Mouse (Mus musculus) cerebellum, postnatal 10 days (tissue): ENCODE measurements around the gene Tlk2.

Source experiments
- DNase-seq, 2 experiments: peaks; one replicate each; pipeline ENCODE4 v3.0.0; 2021; ENCODE audit warnings: mixed read lengths in 2 of 2

Tlk2 gene

DNA sequence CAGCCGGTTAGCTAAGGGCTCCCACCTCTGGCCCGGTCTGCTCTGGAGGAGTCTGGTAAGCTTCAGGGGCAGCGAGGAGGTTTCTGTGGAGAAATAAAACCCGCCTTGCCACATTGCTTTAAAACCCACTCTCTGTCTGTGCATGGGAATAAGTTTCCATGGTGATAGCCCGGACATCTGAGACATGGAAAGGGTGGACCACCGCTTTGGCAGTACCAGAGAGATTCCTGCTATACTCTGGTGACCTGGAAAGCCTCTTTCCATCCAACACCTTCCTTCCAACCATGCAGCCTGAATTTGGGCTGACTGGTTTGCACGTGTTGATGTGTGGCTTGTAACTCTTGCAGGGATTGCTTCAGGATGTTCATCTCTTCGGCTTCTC lies 135.0 kb downstream of the Tlk2 start:
- no peak for DNase-seq

DNA sequence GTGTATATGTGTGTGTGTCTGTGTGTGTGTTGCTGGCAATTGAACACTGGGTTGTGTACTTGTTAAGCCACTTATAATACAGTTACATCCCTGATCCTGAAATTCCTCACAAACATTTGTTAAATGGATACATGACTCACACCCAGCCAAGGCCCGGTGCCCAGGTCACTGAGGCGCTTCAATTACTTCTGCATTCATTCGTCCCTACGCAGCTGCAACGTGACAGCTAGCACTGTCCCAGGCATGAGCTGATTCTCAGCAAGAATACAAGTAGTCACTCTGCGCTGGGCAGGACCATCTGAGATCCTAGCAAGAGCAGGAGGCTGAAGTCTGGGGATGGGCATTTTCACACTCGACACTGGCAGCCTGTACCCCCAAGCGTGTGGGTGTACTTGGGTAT lies 136.7 kb downstream of the Tlk2 start:
- peak in 1 of 2 experiments; percentile 32 for DNase-seq

DNA sequence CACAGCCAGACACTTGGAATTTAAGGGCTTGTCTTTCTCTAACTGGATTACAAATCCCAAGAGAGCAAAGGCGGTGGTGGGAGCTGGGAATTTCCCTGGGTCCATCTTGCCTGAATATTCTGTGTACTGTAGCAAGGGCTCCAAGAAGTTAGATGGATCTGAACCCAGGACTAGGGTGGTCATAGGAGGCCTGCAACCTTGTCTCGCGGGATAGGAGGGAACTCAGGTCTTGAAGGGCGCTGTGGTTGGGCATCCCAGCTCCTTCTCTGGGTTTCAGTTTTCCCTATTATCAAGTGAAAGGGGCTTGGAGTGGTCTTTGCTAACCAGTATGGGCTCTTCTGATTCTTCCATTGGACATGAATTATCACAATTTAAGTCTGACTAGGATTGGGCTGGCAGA lies 137.5 kb downstream of the Tlk2 start:
- DNase-seq = no peak

DNA sequence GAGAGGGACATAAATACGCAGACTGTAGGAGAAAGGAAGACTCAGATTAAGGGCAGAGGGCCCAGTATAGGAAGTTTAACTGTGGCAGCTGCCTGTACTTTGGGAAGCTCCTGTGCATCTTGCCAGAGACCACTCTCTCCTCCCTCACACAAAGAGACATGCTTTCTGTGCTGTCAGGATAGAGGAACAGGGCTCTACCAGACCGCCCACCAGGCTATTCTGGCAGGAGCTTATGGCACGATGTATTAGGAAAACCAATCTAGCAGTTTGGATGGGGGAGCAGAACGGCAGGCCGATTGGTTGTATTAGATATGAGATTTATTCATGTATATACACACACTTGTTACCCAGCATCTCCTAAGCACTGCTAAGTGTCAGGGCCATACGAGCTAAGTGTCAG lies 139.2 kb downstream of the Tlk2 start:
- DNase-seq = no peak

DNA sequence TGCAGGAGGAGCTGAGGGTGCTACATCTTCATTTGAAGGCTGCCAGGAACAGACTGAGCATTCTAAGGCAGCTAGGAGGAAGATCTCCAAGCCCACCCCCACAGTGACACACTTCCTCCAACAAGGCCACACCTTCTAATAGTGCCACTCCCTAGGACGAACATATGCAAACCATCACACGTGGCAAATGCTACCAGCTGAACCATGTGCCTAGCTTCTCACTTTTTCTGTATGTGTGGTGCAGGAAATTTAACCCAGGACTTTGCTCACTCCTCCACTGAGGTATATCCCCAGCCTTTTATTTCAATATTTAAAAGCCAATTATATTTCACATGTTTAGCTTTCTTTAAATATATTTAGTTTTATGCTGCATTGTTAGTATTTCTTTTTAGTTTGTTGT lies 142.5 kb downstream of the Tlk2 start:
- no peak for DNase-seq

DNA sequence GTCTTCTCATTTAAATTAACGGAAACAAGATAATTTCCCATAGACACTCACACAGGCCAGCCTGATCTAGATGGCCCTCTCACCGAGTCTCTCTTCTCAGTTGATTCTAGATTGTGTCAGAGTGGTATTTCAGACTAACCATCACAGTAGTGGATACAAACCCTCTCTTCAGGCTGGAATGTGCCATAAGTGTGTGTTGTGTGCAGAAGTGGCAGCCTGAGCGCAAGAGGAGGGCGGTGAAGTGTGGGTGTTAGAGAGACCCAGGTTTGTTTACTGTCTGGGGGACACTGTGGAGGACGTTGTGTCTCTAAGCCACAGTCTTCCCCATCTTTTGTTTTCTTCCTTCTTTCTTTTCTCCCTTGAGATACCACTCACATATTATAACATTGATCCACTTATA lies 144.9 kb downstream of the Tlk2 start:
- no peak for DNase-seq

DNA sequence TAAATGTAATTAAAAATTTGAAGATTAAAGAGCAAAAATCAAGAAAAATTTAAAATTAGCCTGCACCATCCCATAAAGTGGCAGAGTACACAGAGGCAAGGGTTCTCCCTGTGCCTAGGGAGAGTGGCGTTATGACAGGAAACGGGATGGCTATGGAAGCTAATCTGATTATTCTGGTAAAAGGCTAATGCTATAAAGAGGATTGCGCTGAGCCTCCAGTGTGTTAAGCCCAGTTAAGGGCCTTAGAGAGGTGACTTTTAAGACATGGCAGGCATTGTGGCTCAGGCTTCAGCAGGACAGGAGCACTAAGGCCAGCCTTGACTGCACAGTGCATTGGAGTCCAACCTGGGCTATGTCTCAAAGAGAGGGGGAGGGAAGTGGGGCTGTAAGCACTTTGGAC lies 148.5 kb downstream of the Tlk2 start:
- no peak for DNase-seq

DNA sequence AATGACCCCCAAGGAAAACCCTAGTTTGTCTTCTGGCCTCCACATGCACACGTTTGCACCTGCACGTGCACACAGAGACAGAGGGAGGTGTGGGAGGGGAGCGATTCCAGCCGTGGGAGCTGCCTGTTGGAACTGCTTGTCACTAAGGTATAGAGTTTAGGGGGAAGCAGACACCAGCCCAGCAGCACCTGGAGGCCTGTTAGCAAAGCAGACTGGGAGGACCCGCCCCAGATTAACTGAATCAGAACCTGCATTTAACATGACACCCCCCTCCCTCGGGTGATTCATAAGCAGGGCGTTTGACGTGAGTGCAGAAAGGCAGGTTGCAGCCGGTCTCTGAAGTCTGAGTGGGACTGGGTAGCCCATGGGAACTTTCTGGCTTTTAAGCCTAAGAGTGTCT lies 151.4 kb downstream of the Tlk2 start:
- no peak for DNase-seq

DNA sequence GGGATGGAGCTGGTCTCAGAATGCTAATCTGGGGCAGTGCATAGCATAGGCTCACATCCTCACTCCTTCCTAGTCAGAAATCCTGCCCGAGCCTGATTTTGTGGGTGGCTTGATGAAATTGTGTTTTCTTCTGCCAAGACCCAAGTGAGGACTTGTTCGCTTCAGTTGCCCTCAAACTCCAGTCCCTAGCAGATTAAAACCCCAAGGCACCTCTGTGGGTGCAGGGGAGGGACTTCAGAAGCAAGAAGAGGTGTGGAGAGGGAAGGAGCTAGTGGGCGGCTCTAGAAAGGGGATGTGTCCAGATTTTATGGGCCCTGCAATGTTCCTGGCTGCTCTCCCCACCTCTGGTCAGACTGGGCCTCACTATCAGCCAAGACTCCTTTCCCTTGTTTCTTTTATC lies 152.5 kb downstream of the Tlk2 start:
- no peak for DNase-seq

DNA sequence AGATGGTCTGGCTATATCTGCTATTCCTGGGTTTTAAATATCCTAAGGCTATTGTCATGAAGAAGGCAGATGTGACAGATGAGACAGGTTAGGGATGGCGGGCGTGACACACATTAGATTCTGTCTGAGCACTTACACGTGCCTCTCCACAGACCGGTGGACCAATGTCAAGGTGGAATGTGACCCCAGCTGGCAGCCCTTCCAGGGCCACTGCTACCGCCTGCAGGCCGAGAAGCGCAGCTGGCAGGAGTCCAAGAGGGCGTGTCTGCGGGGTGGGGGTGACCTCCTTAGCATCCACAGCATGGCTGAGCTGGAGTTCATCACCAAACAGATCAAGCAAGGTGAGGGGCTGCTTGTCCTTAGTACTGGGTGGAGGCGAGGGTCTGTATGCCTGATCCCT lies 153.1 kb downstream of the Tlk2 start:
- DNase-seq = peak; percentile 78 to 79

DNA sequence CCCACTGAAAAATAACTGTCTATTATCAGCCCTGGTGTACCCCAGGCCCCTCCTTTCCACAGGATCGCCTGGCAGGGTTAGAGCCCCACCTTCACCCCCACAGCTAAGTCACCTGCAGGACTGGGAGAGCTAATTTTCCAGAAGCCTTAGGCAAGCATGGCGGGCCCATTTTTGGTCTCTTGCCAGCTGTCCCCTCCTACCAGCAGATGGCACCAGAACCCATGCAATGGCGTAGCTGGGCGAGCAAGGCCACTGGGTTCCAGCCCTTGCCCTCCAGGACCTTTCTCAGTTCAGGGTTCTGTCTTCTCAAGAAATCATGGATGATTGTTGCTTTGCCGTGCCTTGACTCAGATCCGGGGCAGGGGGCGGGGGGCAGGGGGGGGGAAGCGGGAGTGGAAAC lies 153.9 kb downstream of the Tlk2 start:
- peak; percentile 93 to 96 for DNase-seq
